Mouse (Mus musculus) liver, adult 2 months (tissue): ENCODE data around the gene Msi1. TPM values are rescaled to one million over a fixed set of nuclear protein-coding genes. Genes with fewer than 3 reads are reported as not detected.

ENCODE experiments used
- DNase-seq: peaks from one replicate; pipeline ENCODE4 v3.0.0-alpha.2; 2011; ENCODE audit warnings: low read depth, low spot score; ENCODE audit errors: extremely low read depth
- H3K27ac ChIP-seq: fragments of 200-500 bp; replicated peaks from 2 replicates; pipeline ENCODE4 v1.5.1; 2012; ENCODE audit warnings: low read depth, mild to moderate bottlenecking, control low read depth, inconsistent platforms, low read length; ENCODE audit not compliant: insufficient read depth
- H3K27me3 ChIP-seq: fragments of 200-500 bp; 2 replicates; pipeline ENCODE4 v1.6.1; 2012; ENCODE audit warnings: mild to moderate bottlenecking, moderate library complexity, low read length, inconsistent platforms; ENCODE audit not compliant: control insufficient read depth, insufficient read depth
- H3K36me3 ChIP-seq: fragments of 200-500 bp; 2 replicates; pipeline ENCODE4 v1.6.1; 2012; ENCODE audit warnings: low read length, inconsistent platforms; ENCODE audit not compliant: control insufficient read depth, insufficient read depth
- H3K4me1 ChIP-seq: fragments of 200-500 bp; 2 replicates; pipeline ENCODE4 v1.6.1; 2011; ENCODE audit warnings: low read length; ENCODE audit not compliant: control insufficient read depth, insufficient read depth
- H3K4me3 ChIP-seq: fragments of 200-500 bp; 2 replicates; pipeline ENCODE4 v1.5.1; 2011; ENCODE audit warnings: low read depth, mild to moderate bottlenecking, control low read depth, low read length, moderate library complexity; ENCODE audit not compliant: insufficient read depth
- H3K79me2 ChIP-seq: fragments of 200-500 bp; 2 replicates; pipeline ENCODE4 v1.6.1; 2012; ENCODE audit warnings: inconsistent platforms, mild to moderate bottlenecking, low read length, moderate library complexity; ENCODE audit not compliant: control insufficient read depth, insufficient read depth
- H3K9ac ChIP-seq: fragments of 200-500 bp; 2 replicates; pipeline ENCODE4 v1.6.1; 2012; ENCODE audit warnings: low read depth, mild to moderate bottlenecking, control low read depth, inconsistent platforms, low read length
- CTCF ChIP-seq: fragments of 200-500 bp; IDR thresholded peaks from 2 replicates; pipeline ENCODE4 v1.5.1; 2011; ENCODE audit warnings: low read depth, low read length, control low read depth
- POLR2A ChIP-seq: fragments of 200-500 bp; IDR thresholded peaks from 2 replicates; pipeline ENCODE4 v1.6.1; 2011; ENCODE audit warnings: low read length, control low read depth; ENCODE audit not compliant: insufficient read depth; ENCODE audit errors: extremely low read depth
- WGBS: fragments of 180-500 bp; shearing (Covaris S2); methylation state at CpG from one replicate; pipeline ENCODE4 v1.1.7; 2018; 5-methylcytosine and 5-hydroxymethylcytosine counted together
- polyA plus RNA-seq: library from polyadenylated mRNA; depleted of rRNA; stranded (reverse); fragments of >200 nt; gene quantifications from 2 replicates; pipeline ENCODE4 v1.2.3, GENCODE M21; 2012
- total RNA-seq: library from RNA; depleted of rRNA; stranded (reverse); fragments of >200 nt; gene quantifications from 2 replicates; pipeline ENCODE4 v1.2.3, GENCODE M21; 2014

Msi1 gene
- total and polyA plus RNA-seq, 2 experiments: 0.09 TPM; not detected in 1

GRCm38 (mm10) chr5:115454422-115455090, 25.2 kb downstream of the Msi1 start:
- Histone ChIP-seq H3K9ac (no peak overlapping the region), H3K27ac (no peak overlapping the region), H3K36me3 (no peaks in the 10 kb centered on the region), H3K4me3 (no peak overlapping the region), H3K4me1 (no peaks in the 10 kb centered on the region), H3K79me2 (no peaks in the 10 kb centered on the region), H3K27me3 (no peaks in the 10 kb centered on the region)
- no peak for TF ChIP-seq POLR2A
- no peak for TF ChIP-seq CTCF
- DNase-seq: no peak
- WGBS: 79% methylated on average over 12 of the region's 12 CpGs

- TF ChIP-seq POLR2A: no peak
- no peak for TF ChIP-seq CTCF
- Histone ChIP-seq H3K27ac (no peak overlapping the region), H3K27me3 (no peaks in the 10 kb centered on the region), H3K36me3 (no peaks in the 10 kb centered on the region), H3K4me3 (no peak overlapping the region), H3K9ac (no peak overlapping the region), H3K79me2 (no peaks in the 10 kb centered on the region), H3K4me1 (no peaks in the 10 kb centered on the region)
- WGBS: 86% methylated on average over 7 of the region's 7 CpGs
- no peak for DNase-seq
Observed at GRCm38 (mm10) chr5:115455838-115456237, 26.4 kb downstream of the Msi1 start.

GRCm38 (mm10) chr5:115458918-115459317, 29.5 kb downstream of the Msi1 start:
- Histone ChIP-seq H3K36me3 (no peaks in the 10 kb centered on the region), H3K4me1 (no peaks in the 10 kb centered on the region), H3K27me3 (no peaks in the 10 kb centered on the region), H3K79me2 (no peaks in the 10 kb centered on the region), H3K9ac (no peak overlapping the region), H3K27ac (no peak overlapping the region), H3K4me3 (no peak overlapping the region)
- 57% methylated on average over 13 of the region's 13 CpGs for WGBS
- DNase-seq: no peak
- TF ChIP-seq POLR2A (no peak), CTCF (no peak)

GRCm38 (mm10) chr5:115464408-115465115, 35.2 kb downstream of the Msi1 start:
- TF ChIP-seq CTCF (no peak), POLR2A (no peak)
- H3K36me3 ChIP-seq: no peaks in the 10 kb centered on the region
- no peak overlapping the region for H3K27ac ChIP-seq
- H3K79me2 ChIP-seq: no peaks in the 10 kb centered on the region
- WGBS: 83% methylated on average over 18 of the region's 18 CpGs
- H3K4me3 ChIP-seq: no peak overlapping the region
- no peak for DNase-seq
- no peaks in the 10 kb centered on the region for H3K27me3 ChIP-seq
- H3K9ac ChIP-seq: no peak overlapping the region
- H3K4me1 ChIP-seq: no peaks in the 10 kb centered on the region

GRCm38 (mm10) chr5:115465642-115466420, 36.4 kb downstream of the Msi1 start, which contains the start of gene Pla2g1b:
Gene Pla2g1b, plus strand, starts transcription at chr5:115466262.
- peak; percentile 14 for DNase-seq
- H3K36me3 ChIP-seq: no peaks in the 10 kb centered on the region
- H3K4me3 ChIP-seq: no peak within 1 kb of the TSS
- no peaks in the 10 kb centered on the region for H3K27me3 ChIP-seq
- WGBS: 46% methylated on average over 9 of the region's 9 CpGs
- no peak for TF ChIP-seq CTCF
- TF ChIP-seq POLR2A: no peak
- H3K79me2 ChIP-seq: no peaks in the 10 kb centered on the region
- no peaks in the 10 kb centered on the region for H3K4me1 ChIP-seq
- H3K9ac ChIP-seq: no peak within 1 kb of the TSS
- H3K27ac ChIP-seq: no peak within 1 kb of the TSS
